Mouse (Mus musculus) spleen, adult 2 months (tissue): ENCODE data around the gene Lpin2.

Source experiments
- CTCF ChIP-seq: fragments of 200-500 bp; IDR thresholded peaks from 2 replicates; pipeline ENCODE4 v1.5.1; 2011; ENCODE audit warnings: mild to moderate bottlenecking, inconsistent platforms; ENCODE audit not compliant: insufficient read depth, insufficient read length, insufficient replicate concordance; ENCODE audit errors: extremely low read depth
- POLR2A ChIP-seq: fragments of 200-500 bp; IDR thresholded peaks from 2 replicates; pipeline ENCODE4 v1.6.1; 2011; ENCODE audit warnings: low read depth, low read length, inconsistent platforms

GRCm38 (mm10) chr17:71250046-71250445, 67.7 kb downstream of the Lpin2 start:
- no peak for TF ChIP-seq POLR2A
- no peak for TF ChIP-seq CTCF
